Mouse (Mus musculus) neutrophil, adult 59 days (primary cell): ENCODE results near the gene Ctc1. TPM values are rescaled to one million over a fixed set of nuclear protein-coding genes. Genes with fewer than 3 reads are reported as not detected.

Source experiments
- total RNA-seq, 2 experiments: library from RNA; stranded (reverse); gene quantifications; 1 replicate in 1 of 2; 2 replicates in 1 of 2; pipeline ENCODE4 v1.2.4; 2023

Gene Ctc1
- 10 to 100 TPM; 30.6 to 33.8 TPM for total RNA-seq

DNA sequence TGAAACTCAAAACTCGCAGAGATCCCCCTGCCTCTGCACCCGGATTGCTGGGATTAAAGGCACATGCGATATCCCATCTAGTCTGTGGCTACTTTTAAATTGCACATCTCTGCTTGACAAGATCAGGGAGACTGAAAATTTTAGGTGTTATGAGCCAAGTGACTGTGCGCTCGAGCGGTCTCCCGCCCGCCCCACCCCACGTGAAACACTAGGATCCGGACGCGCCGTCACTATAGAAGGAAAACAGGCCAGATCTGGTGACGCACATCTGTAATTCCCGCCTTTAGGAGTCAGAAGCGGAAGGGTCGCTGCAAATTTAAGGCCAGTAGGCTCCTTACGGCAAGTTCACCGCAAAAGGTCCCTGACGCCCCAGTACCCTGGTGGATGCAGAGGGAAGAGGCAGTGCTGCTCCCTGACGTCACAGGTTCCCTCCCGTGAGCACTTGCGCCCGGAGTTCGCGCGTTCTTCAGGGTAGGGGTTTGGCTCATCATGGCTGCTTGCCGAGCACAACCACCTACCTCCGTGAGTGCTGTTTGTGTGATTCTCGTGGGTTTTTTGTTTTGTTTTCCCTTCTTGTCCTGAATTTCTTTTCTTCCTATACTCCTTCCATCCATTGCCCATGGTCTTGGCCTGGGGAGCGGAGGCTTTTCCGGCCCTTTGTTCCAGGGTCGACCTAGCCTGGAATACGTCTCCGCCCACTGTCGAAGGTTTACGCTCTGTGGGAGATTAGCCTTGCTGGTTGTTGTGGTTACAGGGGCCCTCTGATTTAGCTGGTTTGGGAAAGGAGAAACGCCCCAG lies at the start of gene Ctc1:
Ctc1 (plus strand) TSS at position 268 of the 798 bp plus-strand sequence.

DNA sequence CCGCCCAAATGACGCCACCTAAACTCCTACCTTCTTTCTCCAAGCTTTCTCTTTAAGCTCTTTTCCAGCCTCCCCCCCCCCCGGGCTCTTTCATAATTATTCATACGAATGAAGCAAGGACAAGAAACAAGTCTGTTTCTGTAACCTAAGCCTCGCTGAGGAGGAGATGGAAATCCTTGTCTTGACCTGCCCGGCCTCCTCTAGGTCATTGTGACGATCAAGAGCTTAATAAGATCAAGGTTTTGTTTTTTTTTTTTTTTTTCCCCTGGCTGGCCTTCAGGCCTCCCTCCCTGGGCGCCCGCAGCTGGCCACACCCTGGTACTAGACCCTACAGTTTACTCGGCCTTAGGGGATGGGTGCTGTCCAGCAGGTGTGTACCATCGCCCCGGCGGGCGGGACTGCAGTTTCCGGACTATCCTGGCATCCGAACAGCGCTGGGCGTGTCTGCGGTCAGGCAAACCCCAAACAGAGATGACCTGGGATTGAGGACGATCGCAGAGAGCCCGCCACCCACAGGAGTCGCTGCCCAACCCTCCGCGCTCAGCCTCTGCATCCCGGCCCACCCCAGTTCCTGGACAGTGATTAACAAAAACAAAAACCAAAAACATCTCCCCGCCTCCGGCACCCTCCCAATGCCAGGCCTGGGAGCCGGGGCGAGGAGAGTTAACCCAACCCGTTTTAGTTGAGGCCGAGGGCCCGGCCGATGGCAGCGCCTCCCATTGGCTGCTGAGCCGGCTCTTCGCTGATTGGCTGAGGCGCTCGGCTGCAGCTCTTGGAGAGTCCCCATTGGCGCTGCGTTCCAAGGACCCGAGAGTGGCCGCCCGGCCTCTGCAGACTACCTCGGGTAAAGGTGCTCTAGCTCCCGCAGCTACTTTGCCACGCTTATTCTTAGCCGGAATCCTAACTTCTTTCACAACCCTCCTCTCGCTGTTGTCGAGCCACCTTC lies 48.1 kb upstream of the Ctc1 start, which contains the start of gene Slc25a35:
Slc25a35 (plus strand) TSS at position 795 of the 946 bp plus-strand sequence.

DNA sequence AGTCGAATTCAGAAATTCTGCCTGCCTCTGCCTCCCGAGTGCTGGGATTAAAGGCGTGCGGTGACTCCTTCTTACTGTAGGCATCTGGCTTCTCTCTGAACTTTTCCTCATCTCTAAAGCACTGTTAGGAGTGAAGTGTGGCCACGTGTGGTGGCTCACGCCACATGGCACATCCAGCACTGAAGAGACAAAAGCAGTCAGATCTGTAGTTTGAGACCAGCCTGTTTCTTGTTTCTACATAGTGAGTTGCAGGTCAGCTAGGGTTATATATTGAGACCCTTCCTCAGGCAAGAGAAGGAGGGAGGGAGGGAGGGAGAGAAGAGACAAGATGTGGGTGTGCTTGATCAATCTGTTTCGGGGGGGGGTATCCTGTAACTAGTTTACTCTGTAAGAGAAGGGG lies 40.6 kb upstream of the Ctc1 start, which contains the start of gene Rangrf:
Rangrf (minus strand) TSS at position 101 of the 400 bp plus-strand sequence.

DNA sequence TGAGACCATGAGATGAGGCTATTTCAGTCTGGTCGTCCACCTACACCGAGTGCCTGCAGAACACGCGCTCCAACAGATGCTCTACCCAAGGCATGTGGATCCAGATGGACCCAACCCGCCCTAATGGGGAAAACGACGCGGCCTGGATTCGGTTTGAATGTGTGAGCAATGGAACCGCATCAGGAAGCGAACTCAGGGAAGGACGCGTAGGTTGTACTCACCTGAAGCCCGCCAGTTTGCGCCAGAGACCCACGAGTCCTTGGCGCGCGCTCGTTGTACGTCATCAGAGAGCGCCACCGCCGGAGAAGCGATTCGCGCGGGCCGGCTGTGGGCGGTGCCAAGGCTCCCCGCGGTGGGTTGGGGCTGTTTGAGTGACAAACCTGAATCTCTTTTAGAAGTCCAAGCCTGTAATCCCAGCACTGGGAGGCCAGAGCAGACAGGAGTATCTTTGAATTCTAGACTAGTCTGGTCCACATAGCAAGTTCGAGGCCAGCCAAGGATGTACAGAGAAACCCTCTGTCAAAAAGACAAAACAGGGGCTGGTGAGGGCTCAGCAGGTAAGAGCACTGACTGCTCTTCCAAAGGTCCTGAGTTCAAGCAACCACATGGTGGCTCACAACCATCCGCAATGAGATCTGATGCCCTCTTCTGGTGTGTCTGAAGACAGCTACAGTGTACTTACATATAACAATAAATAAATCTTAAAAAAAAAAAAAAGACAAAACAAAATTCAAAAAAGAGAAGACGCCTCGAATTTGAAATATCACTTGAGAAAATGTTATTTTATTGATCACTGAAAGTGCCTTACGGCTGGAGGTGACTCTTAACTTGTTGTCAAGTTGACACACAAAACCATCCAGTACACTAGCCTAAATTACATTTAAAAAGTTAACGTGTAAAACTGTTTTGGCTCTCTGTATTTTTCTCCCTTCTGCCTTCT lies 7.3 kb upstream of the Ctc1 start, which contains the start of gene Pfas:
Pfas (minus strand) TSS at position 279 of the 940 bp plus-strand sequence.

DNA sequence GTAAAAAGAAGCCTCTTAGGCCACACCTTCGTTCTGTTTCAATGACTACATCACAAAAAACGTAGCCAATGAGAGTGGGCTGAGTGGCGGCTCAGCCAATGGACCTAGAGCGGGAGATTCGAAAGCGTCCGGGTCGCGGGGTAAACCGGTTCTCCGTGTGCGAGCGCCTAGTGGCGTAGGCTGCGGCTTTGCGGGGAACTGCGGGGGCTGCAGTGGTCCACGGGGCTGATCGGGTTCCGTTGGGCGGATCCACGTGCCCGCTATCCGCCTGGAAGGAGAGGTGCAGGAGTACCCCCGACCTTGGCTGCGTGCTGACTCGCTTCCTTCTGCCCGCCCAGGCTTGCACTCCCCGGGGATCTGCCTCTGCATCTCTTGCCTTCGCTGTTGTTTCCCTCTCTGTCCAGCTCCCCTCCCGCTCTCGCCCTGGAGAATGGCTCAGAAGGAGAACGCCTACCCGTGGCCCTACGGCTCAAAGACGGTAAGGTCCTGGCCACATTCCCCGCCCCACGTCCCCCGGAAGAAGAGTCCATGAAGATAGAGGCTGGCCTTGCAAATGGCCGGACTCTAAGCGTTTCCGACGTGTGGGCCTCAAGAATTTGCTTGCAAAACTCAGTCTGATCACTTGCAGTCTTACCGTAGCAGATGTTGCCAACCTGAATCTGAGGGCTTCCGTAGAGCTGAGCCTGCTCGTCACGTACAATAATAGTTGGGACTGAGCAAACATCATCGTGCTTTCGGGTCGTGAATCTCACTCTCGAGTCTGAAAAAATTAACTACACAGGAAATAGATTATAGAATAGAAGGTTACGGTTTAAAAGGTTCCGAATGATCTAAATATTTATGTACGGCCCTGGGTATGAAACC lies 30.1 kb downstream of the Ctc1 start, which contains the start of gene Aurkb:
Aurkb (plus strand) TSS at position 117 of the 864 bp plus-strand sequence.

DNA sequence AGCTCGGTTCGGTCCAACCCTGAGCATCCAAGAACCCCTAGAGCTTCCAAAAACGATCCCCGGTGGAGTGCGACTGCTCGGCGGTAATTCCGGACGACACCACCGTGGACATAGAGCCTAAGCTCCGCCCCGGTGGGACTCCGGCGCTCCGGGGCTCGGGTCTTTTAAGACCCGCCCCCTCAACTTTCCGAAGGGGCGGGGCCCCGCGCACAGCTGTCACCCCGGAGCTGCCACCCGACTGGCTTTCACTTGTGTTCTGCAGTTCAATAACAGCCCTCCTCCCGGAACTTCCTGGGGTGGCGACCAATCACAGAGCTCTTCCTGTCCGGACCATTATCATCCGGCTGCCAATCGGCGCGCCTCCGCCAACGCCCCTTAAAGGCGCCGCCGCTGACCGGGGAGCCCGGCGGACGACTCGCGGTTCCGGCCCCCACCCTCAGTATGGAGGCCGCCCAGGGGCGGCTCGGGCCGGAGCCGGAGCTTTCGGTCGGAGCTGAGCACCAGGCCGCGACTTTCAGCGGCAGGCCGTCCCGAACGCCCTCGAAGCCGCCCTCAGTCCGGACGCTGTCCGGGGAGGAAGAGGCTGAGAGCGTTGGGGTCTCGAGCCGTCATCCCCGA lies 43.8 kb downstream of the Ctc1 start, which contains the start of gene Borcs6:
Borcs6 (plus strand) TSS at position 361 of the 618 bp plus-strand sequence.

DNA sequence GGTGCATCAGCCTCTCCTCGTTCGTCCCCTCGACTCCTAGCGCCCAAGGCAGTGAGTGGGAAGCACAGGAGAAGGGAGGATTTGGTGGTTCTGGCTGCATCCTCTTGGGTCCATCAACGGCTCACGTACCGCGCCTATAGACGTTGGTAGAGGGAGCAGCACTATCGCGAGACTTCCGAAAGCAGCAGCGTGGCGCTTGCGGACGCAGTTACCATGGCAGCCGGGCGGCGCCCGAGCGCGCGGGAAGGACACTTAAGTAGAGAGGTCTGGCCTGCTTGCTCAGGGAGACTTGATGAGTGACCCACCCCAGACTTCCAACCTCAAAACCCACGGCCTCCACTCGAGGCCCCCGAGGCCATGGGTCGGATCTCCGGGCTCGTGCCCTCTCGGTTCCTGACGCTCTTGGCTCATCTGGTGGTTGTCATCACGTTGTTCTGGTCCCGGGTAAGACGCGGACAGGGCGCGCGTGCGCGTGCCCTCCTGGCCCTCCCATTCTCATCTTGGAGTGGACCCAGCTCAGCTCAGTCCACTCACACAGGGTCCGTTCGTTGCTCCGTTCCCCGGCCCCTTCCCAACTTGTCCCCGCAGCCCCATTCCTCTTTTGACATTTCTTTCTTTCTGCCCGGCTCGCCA lies 55.0 kb downstream of the Ctc1 start, which contains the start of gene Tmem107:
Tmem107 (plus strand) TSS at position 217 of the 633 bp plus-strand sequence.

Other genes with a start within 250 kb of the Ctc1 start
- gene Ndel1, start 144.1 kb upstream of the Ctc1 start, total RNA-seq = 100 to 1,000 TPM; 177 to 183 TPM
- not detected for gene Rnf222, start 127.4 kb upstream of the Ctc1 start, total RNA-seq
- 100 to 1,000 TPM; 819 to 898 TPM for gene Rpl26, start 114.3 kb upstream of the Ctc1 start, total RNA-seq
- not detected for gene Odf4, start 88.8 kb upstream of the Ctc1 start, total RNA-seq
- under 1 TPM in 1 of 2 experiments, not detected in 1; 0.18 TPM for gene Arhgef15, start 58.4 kb upstream of the Ctc1 start, total RNA-seq
- gene Slc25a35, start 47.8 kb upstream of the Ctc1 start, total RNA-seq = 1 to 10 TPM; 2.2 to 2.8 TPM
- gene Rangrf, start 40.7 kb upstream of the Ctc1 start, total RNA-seq = 1 to 10 TPM; 3.1 to 5.0 TPM
- 10 to 100 TPM; 18.0 to 20.8 TPM for gene Pfas, start 7.5 kb upstream of the Ctc1 start, total RNA-seq
- gene Aurkb, start 29.7 kb downstream of the Ctc1 start, total RNA-seq = 10 to 100 TPM; 83.0 to 89.7 TPM
- 10 to 100 TPM; 35.9 to 39.8 TPM for gene Borcs6, start 43.8 kb downstream of the Ctc1 start, total RNA-seq
- gene Tmem107, start 54.9 kb downstream of the Ctc1 start, total RNA-seq = 1 to 10 TPM; 2.6 to 6.6 TPM
- 100 to 1,000 TPM; 188 to 209 TPM for gene Vamp2, start 72.6 kb downstream of the Ctc1 start, total RNA-seq
- 100 to 1,000 TPM; 327 to 350 TPM for gene Per1, start 79.3 kb downstream of the Ctc1 start, total RNA-seq
- not detected for gene Hes7, start 104.5 kb downstream of the Ctc1 start, total RNA-seq
- not detected for gene 9130213A22Rik, start 106.7 kb downstream of the Ctc1 start, total RNA-seq
- not detected for gene Aloxe3, start 110.0 kb downstream of the Ctc1 start, total RNA-seq
- gene Alox12b, start 141.1 kb downstream of the Ctc1 start, total RNA-seq = not detected
- gene Alox8, start 181.9 kb downstream of the Ctc1 start, total RNA-seq = under 1 TPM; 0.22 to 0.24 TPM
- not detected for gene Gucy2e, start 221.1 kb downstream of the Ctc1 start, total RNA-seq